Mouse (Mus musculus) naive thymus-derived CD4-positive, alpha-beta T cell, adult 2 months (primary cell): ENCODE data around the gene Heg1.

ENCODE experiments used
- DNase-seq: peaks from one replicate; pipeline ENCODE4 v3.0.0-alpha.2; 2011; ENCODE audit warnings: low read depth

Heg1 gene

GRCm38 (mm10) chr16:33706111-33706890 lies 22.1 kb downstream of the Heg1 start:
- no peak for DNase-seq

GRCm38 (mm10) chr16:33708031-33708430 lies 23.9 kb downstream of the Heg1 start:
- peak; percentile 87 for DNase-seq

- DNase-seq = peak; percentile 41
Measured at GRCm38 (mm10) chr16:33708585-33709397, 24.6 kb downstream of the Heg1 start.

- DNase-seq = peak; percentile 93
Measured at GRCm38 (mm10) chr16:33714271-33714670, 30.1 kb downstream of the Heg1 start.

GRCm38 (mm10) chr16:33723241-33723640 lies 39.1 kb downstream of the Heg1 start:
- no peak for DNase-seq

- peak; percentile 43 for DNase-seq
Measured at GRCm38 (mm10) chr16:33723983-33724382, 39.8 kb downstream of the Heg1 start.

GRCm38 (mm10) chr16:33726261-33726660 lies 42.1 kb downstream of the Heg1 start:
- no peak for DNase-seq

GRCm38 (mm10) chr16:33726892-33727291 lies 42.7 kb downstream of the Heg1 start:
- no peak for DNase-seq

- no peak for DNase-seq
Measured at GRCm38 (mm10) chr16:33728427-33728826, 44.3 kb downstream of the Heg1 start.

GRCm38 (mm10) chr16:33731291-33731690 lies 47.1 kb downstream of the Heg1 start:
- no peak for DNase-seq

GRCm38 (mm10) chr16:33732237-33732749 lies 48.1 kb downstream of the Heg1 start:
- no peak for DNase-seq

GRCm38 (mm10) chr16:33732846-33733580 lies 48.8 kb downstream of the Heg1 start:
- DNase-seq = no peak

GRCm38 (mm10) chr16:33733864-33734263 lies 49.7 kb downstream of the Heg1 start:
- DNase-seq = no peak

GRCm38 (mm10) chr16:33734545-33734944 lies 50.4 kb downstream of the Heg1 start:
- DNase-seq = no peak

GRCm38 (mm10) chr16:33735238-33735637 lies 51.1 kb downstream of the Heg1 start:
- DNase-seq = no peak

GRCm38 (mm10) chr16:33735791-33736190 lies 51.6 kb downstream of the Heg1 start:
- no peak for DNase-seq

GRCm38 (mm10) chr16:33736746-33737145 lies 52.6 kb downstream of the Heg1 start:
- no peak for DNase-seq

GRCm38 (mm10) chr16:33738949-33739719 lies 55.0 kb downstream of the Heg1 start:
- DNase-seq = no peak

GRCm38 (mm10) chr16:33739802-33740201 lies 55.6 kb downstream of the Heg1 start:
- peak; percentile 65 for DNase-seq

GRCm38 (mm10) chr16:33740416-33740815 lies 56.2 kb downstream of the Heg1 start:
- DNase-seq = no peak

- no peak for DNase-seq
Measured at GRCm38 (mm10) chr16:33741795-33742194, 57.6 kb downstream of the Heg1 start.
